Mouse (Mus musculus) megakaryocyte, embryonic 14.5 days (primary cell): ENCODE results near the gene Trabd2b.

Source experiments
- FLI1 ChIP-seq: IDR thresholded peaks from 2 replicates; pipeline ENCODE4 v1.6.1; 2012; ENCODE audit warnings: low read length, inconsistent platforms, mixed read lengths
- GATA1 ChIP-seq: IDR thresholded peaks from 3 replicates; pipeline ENCODE4 v1.6.1; 2012; ENCODE audit warnings: mixed read lengths, low read length, inconsistent platforms, borderline replicate concordance

GRCm38 (mm10) chr4:114567594-114567993 is 161.1 kb downstream of the Trabd2b start:
- TF ChIP-seq FLI1, result no peak
- no peak for TF ChIP-seq GATA1
